Mouse (Mus musculus): ENCODE measurements around the gene Rbfox3.
"Not testable (repeated sequence)": the region's sequence is repeated elsewhere in the genome, so short reads cannot be mapped to it uniquely, and the experiment has no call there.

Rbfox3 gene

GRCm38 (mm10) chr11:118791391-118791790 is 120.0 kb downstream of the Rbfox3 start:
- in situ Hi-C loops (cut with MboI; ENCODE audit: low pct_unique_long_range_greater_than_20kb in 1 of 2, low sequenced_read_pairs in 2 of 2, unreplicated experiment in 1 of 2), result no loop called here

- in situ Hi-C loops (cut with MboI; ENCODE audit: low pct_unique_long_range_greater_than_20kb in 1 of 2, low sequenced_read_pairs in 2 of 2, unreplicated experiment in 1 of 2), result no loop called here
These were observed 123.3 kb downstream of the Rbfox3 start for GRCm38 (mm10) chr11:118788091-118788490.

GRCm38 (mm10) chr11:118782677-118783076 is 128.7 kb downstream of the Rbfox3 start:
- in situ Hi-C loops (cut with MboI; ENCODE audit: low pct_unique_long_range_greater_than_20kb in 1 of 2, low sequenced_read_pairs in 2 of 2, unreplicated experiment in 1 of 2), result no loop called here

- in situ Hi-C loops (cut with MboI; ENCODE audit: low pct_unique_long_range_greater_than_20kb in 1 of 2, low sequenced_read_pairs in 2 of 2, unreplicated experiment in 1 of 2), result no loop called here
These were observed 135.6 kb downstream of the Rbfox3 start for GRCm38 (mm10) chr11:118775753-118776152.

GRCm38 (mm10) chr11:118774777-118775176 is 136.6 kb downstream of the Rbfox3 start:
- in situ Hi-C loops (cut with MboI; ENCODE audit: low pct_unique_long_range_greater_than_20kb in 1 of 2, low sequenced_read_pairs in 2 of 2, unreplicated experiment in 1 of 2), result not testable (repeated sequence)

- in situ Hi-C loops (cut with MboI; ENCODE audit: low pct_unique_long_range_greater_than_20kb in 1 of 2, low sequenced_read_pairs in 2 of 2, unreplicated experiment in 1 of 2), result no loop called here
These were observed 138.3 kb downstream of the Rbfox3 start for GRCm38 (mm10) chr11:118773076-118773583.

- in situ Hi-C loops (cut with MboI; ENCODE audit: low pct_unique_long_range_greater_than_20kb in 1 of 2, low sequenced_read_pairs in 2 of 2, unreplicated experiment in 1 of 2), result no loop called here
These were observed 140.0 kb downstream of the Rbfox3 start for GRCm38 (mm10) chr11:118771358-118771757.

GRCm38 (mm10) chr11:118770789-118771188 is 140.6 kb downstream of the Rbfox3 start:
- in situ Hi-C loops (cut with MboI; ENCODE audit: low pct_unique_long_range_greater_than_20kb in 1 of 2, low sequenced_read_pairs in 2 of 2, unreplicated experiment in 1 of 2), result no loop called here

- in situ Hi-C loops (cut with MboI; ENCODE audit: low pct_unique_long_range_greater_than_20kb in 1 of 2, low sequenced_read_pairs in 2 of 2, unreplicated experiment in 1 of 2), result no loop called here
These were observed 141.9 kb downstream of the Rbfox3 start for GRCm38 (mm10) chr11:118769542-118769941.

- in situ Hi-C loops (cut with MboI; ENCODE audit: low pct_unique_long_range_greater_than_20kb in 1 of 2, low sequenced_read_pairs in 2 of 2, unreplicated experiment in 1 of 2), result no loop called here
These were observed 143.0 kb downstream of the Rbfox3 start for GRCm38 (mm10) chr11:118768441-118768840.

GRCm38 (mm10) chr11:118767411-118767810 is 144.0 kb downstream of the Rbfox3 start:
- in situ Hi-C loops (cut with MboI; ENCODE audit: low pct_unique_long_range_greater_than_20kb in 1 of 2, low sequenced_read_pairs in 2 of 2, unreplicated experiment in 1 of 2), result no loop called here

- in situ Hi-C loops (cut with MboI; ENCODE audit: low pct_unique_long_range_greater_than_20kb in 1 of 2, low sequenced_read_pairs in 2 of 2, unreplicated experiment in 1 of 2), result no loop called here
These were observed 151.0 kb downstream of the Rbfox3 start for GRCm38 (mm10) chr11:118760296-118760988.

- in situ Hi-C loops (cut with MboI; ENCODE audit: low pct_unique_long_range_greater_than_20kb in 1 of 2, low sequenced_read_pairs in 2 of 2, unreplicated experiment in 1 of 2), result no loop called here
These were observed 152.2 kb downstream of the Rbfox3 start for GRCm38 (mm10) chr11:118759228-118759627.

GRCm38 (mm10) chr11:118758277-118758990 is 153.0 kb downstream of the Rbfox3 start:
- in situ Hi-C loops (cut with MboI; ENCODE audit: low pct_unique_long_range_greater_than_20kb in 1 of 2, low sequenced_read_pairs in 2 of 2, unreplicated experiment in 1 of 2), result no loop called here

GRCm38 (mm10) chr11:118757488-118757887 is 153.9 kb downstream of the Rbfox3 start:
- in situ Hi-C loops (cut with MboI; ENCODE audit: low pct_unique_long_range_greater_than_20kb in 1 of 2, low sequenced_read_pairs in 2 of 2, unreplicated experiment in 1 of 2), result no loop called here

- in situ Hi-C loops (cut with MboI; ENCODE audit: low pct_unique_long_range_greater_than_20kb in 1 of 2, low sequenced_read_pairs in 2 of 2, unreplicated experiment in 1 of 2), result no loop called here
These were observed 156.4 kb downstream of the Rbfox3 start for GRCm38 (mm10) chr11:118755003-118755402.

GRCm38 (mm10) chr11:118754535-118754934 is 156.9 kb downstream of the Rbfox3 start:
- in situ Hi-C loops (cut with MboI; ENCODE audit: low pct_unique_long_range_greater_than_20kb in 1 of 2, low sequenced_read_pairs in 2 of 2, unreplicated experiment in 1 of 2), result no loop called here

- in situ Hi-C loops (cut with MboI; ENCODE audit: low pct_unique_long_range_greater_than_20kb in 1 of 2, low sequenced_read_pairs in 2 of 2, unreplicated experiment in 1 of 2), result no loop called here
These were observed 159.3 kb downstream of the Rbfox3 start for GRCm38 (mm10) chr11:118751879-118752616.

GRCm38 (mm10) chr11:118750745-118751330 is 160.6 kb downstream of the Rbfox3 start:
- in situ Hi-C loops (cut with MboI; ENCODE audit: low pct_unique_long_range_greater_than_20kb in 1 of 2, low sequenced_read_pairs in 2 of 2, unreplicated experiment in 1 of 2), result no loop called here
